Mouse (Mus musculus) gastrocnemius, postnatal 4 days (tissue): ENCODE results near the gene Mto1. TPM values are rescaled to one million over a fixed set of nuclear protein-coding genes. Genes with fewer than 3 reads are reported as not detected.

ENCODE experiments used
- DNase-seq, 2 experiments: peaks; one replicate each; pipeline ENCODE4 v3.0.0; 2021 to 2022; ENCODE audit warnings: low spot score in 2 of 2, mixed read lengths in 2 of 2
- long read RNA-seq, 2 experiments: library from polyadenylated mRNA; stranded (forward); transcript quantifications; one replicate each; pipeline ENCODE4 v2.0.0; 2021
- total RNA-seq, 2 experiments: library from RNA; stranded (reverse); gene quantifications; 2 replicates each; pipeline ENCODE4 v1.2.3; 2021

Gene Mto1
- 10 to 100 TPM; 14.7 to 17.4 TPM for total RNA-seq
- long read RNA-seq, experiment 1, transcript Mto1-201 (12 exons, 2,366 nt) = major isoform, 17 of 19 reads
- long read RNA-seq, experiment 1, partial matches to known transcripts = 0 of 19 reads
- long read RNA-seq, experiment 1, other reads (novel, unspliced or antisense) = 2 of 19 reads
- long read RNA-seq, experiment 2, transcript Mto1-201 (12 exons, 2,366 nt) = major isoform, 19 of 24 reads
- long read RNA-seq, experiment 2, partial matches to known transcripts = 1 of 24 reads
- long read RNA-seq, experiment 2, other reads (novel, unspliced or antisense) = 4 of 24 reads

DNA sequence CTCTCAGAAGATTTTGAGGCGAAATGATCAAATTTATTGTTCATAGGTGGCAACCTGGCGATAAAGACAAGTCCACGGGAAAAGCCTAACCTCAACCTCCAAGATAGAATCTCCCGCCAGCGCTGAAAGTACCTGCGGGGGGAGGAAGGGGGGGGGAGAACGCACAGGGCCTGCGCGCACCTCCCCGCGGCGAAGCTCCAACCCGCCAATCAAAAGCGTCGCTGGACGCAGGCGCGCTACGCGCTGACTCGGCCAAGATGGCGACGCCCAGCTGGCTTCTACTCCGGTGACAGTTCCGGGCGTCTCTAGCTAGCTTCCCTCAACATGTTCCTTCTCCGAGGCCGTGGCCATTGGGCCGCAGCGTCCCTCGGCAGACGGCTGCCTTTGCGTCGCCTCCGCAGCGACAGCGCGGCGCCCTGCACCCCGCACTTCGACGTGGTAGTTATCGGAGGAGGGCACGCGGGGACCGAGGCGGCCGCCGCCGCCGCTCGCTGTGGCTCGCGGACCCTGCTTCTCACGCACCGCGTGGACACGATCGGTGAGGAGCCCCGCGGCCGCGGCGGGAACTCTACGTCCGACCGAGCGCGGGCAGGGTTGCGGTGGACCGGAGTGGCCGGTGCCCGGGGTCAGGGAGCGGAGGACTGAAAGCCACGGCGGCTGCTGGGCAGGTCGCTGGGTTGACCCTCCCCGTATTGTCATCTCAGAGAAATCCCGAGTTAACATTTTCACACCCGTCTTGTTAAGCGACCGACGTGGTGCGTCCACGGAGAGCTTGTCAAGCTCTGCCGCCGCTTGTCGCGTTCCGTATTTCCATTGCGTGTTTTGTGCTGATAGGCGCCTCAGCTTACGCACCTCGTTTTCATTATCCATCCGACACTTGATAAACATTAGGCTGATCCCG lies at the start of gene Mto1, which contains the start of gene Gm17324:
Gene Mto1, plus strand, starts transcription at position 236 of the 901 bp plus-strand sequence.
Gene Gm17324, minus strand, starts transcription at position 814 of the 901 bp plus-strand sequence.
- DNase-seq = peak; percentile 81 to 91

DNA sequence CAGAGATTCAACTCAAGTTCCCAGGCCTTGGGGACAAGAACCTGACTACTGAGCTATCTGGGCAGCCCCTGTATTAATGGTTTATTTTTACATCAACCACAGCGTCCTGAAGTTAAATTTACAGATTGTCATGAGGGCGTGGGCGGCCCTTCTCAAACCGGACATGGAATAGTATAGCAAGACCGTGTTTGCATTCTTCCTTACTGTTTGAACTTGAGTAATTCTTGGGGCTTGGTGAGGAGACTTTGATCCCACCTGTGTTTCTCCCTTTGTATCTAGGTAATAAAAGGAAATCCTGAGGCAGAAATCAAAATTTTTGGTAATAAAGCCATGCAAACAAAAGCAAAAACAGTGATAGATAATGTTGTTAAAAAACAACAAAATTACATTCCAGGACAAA lies 47.4 kb upstream of the Mto1 start:
- no peak for DNase-seq

GRCm38 (mm10) chr9:78401596-78401995 lies 46.4 kb upstream of the Mto1 start:
- no peak for DNase-seq

DNA sequence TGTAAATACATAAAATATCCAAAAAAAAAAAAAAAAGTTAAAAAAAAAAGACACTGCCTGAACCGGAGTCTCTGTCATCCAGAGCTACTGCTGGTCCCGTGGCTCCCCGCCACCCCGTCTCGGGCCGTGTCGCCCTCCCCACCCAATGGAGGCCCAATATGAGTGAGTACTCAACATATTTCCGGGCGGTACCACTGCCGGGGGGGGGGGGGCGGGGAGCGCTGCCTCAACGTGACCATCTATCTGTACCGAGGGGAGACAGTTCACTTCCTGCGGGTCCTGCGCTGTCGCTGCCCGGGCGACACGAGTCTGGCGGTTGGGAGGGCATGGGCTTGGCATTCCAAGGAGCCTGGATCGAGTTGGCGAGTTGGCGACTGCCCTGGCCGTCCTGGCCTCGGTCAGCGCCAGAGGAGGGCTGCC lies 20.6 kb upstream of the Mto1 start:
- DNase-seq = no peak

- no peak for DNase-seq
Observed at GRCm38 (mm10) chr9:78428185-78428584, 19.8 kb upstream of the Mto1 start.

- DNase-seq = no peak
Observed at GRCm38 (mm10) chr9:78428870-78429432, 19.1 kb upstream of the Mto1 start.

DNA sequence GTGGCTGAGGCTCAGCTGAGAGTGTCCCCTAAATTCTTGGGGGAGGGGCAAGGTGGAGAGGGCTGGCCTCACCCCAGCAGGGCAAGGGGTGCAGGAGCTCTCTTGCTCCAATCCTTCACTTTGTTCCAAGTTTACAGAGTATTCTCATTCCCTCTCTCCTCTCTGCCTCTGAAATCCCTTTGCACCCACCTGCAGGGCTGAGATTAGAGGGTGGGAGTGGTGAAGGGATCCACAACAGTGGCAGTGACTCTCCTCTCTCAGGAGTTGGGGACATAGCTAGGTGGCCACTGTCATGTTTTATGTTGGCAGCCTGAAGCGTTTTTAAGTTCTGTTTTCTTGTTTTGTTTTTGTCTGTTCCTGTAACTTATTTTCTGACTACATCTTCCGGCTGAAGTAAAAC lies 18.5 kb upstream of the Mto1 start:
- DNase-seq = no peak

- no peak for DNase-seq
Observed at GRCm38 (mm10) chr9:78430486-78430885, 17.5 kb upstream of the Mto1 start.

GRCm38 (mm10) chr9:78432471-78432870 lies 15.5 kb upstream of the Mto1 start:
- no peak for DNase-seq

DNA sequence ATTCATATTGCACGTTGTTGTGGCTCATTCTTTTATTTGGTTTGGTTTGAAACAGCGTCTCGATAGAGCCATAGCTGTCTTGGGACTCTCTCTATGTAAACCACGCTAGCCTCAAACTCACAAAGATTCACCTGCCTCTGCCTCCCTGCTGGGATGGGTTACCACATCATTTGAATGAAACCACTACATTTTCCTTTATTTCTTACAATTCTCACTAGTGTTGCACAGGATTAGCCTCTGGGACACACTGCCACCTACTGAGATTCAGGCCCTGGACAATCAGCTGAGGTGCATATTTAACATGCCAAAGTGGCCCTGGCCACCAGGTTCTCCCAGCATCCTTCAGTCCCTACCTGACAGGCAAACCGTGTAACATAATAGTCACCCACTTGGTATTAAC lies 8.6 kb upstream of the Mto1 start:
- no peak for DNase-seq

DNA sequence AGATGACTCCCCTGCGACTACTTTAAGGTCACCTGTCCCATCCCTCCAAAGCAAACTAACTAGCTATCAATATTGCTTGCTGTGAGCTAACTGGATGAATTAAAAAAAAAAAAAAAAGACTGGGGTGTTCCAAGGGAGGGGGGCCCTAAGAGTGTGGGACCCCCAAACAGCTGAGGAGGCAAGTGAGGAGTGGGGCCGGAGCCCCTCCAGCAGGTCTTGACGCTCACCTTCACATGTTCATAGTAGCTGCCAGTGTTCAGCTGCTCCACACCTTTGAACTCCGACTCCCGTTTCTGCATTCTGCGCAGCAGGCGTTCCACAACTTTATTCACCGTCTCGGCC lies 5.8 kb upstream of the Mto1 start:
- no peak for DNase-seq

DNA sequence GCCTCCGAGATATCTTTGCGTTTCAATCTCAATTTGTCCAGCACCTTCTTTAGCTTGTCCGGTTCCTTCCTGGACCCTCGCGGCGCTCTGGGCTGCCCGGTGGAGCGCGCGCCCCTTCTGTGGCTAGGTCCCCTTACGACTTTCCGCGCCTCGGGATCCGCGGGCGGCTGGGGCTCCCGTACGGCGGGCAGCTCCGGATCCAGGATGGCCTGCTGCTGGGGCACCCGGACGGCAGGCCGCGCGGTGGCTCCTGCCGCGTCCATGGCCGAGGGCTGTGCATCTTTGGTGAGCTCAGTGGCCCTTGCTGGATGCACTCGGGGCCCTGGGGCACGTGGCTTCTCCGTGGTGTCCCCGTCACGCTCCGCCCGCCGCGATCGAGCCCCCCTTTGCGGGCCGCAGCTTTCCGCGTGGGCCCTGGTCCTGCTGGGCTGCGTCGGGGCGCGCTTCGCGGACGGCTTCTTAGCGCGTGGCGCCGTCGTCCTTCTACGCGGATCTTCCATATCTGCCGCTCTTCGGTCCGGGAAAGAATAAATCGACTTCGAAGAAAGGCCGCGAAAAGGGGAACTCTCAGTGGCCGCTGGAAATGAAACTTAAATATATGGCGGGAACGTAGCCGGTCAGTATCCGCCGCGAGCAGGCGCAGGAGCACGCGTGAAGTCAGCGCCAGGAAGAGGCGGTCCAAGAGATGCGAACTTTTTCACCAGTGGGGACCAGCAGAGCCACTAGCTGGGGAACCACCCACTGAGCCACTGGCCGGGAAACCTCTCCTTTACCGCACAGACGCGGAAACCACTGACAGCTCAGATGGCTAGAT lies 5.2 kb upstream of the Mto1 start, which contains the start of gene Cgas:
Gene Cgas, minus strand, starts transcription at position 659 of the 814 bp plus-strand sequence.
- peak; percentile 19 to 61 for DNase-seq

GRCm38 (mm10) chr9:78447606-78447972 lies 419 bp upstream of the Mto1 start:
- no peak for DNase-seq

GRCm38 (mm10) chr9:78450404-78450803 lies 2.4 kb downstream of the Mto1 start:
- no peak for DNase-seq

DNA sequence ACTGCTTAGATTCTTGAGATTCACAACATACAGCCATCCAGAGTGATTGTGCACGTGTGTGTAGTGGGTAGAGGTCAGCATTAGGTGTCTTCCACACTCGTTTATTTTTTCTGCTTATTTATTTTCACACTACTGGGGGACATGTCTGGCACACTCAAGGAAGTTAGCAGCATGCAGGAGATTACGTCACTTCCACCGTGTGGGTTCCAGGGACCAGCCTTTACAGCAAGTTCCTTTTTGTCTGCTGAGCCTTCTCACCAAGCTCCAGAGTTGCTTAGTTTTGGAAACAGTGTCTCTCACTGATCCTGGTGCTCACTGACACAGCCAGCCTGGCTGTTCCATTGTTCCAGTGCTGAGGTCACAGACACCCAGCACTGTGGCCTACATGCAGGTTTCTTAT lies 3.4 kb downstream of the Mto1 start:
- no peak for DNase-seq

DNA sequence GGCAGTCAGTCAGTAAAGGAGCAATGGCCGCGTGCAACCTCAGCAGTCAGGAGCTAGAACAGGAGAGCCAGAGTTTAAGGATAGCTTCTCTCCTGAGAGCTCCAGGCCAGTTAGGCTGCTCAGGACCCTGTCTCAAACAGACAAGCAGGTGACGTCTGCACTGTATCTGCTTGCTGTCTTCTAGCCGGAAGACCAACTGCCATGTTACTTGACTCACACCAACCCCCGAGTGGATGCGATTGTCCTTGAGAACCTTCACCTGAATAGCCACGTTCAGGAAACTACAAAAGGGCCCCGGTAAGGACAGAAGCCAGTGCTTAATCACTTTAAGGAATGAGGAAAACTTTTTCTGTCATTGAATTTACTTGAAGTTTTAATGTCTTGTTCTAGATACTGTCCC lies 9.0 kb downstream of the Mto1 start:
- no peak for DNase-seq

DNA sequence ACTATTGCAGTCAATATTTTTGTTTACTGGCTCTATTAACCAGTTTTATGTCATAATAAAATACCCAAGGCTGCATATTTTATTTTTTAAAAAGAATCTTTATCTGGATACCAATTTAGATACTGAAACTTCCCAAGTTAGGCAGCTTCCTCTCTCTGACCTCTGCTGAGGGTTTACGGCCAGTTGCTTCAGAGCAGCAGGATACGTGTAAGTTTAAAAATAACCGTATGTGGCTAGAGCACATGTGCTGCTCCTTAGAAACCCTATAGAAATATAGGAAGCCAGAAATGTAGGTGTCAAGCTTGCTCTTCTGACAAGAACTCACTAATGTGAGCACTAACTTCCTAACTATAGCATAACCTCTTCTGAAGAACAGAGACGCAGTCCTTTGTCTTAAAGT lies 15.3 kb downstream of the Mto1 start:
- DNase-seq = no peak

DNA sequence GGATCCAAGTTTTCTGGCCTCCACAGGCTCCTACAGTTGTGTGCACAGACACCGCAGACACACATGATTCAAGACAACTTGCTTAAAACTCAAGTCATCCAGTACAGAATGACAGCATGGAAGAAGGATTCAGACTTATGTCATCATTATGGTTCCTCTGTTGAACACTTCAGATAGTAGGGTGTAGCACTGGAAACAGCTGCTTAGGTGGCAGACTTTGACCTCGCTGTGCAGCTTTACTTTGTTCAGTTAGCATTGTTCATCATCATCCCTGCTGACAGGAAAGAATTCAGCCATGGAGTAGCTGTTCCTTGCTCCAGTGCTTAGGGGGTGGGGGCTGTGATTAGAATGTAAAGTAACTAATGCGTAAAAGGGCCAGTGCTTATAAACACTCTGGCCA lies 17.7 kb downstream of the Mto1 start:
- DNase-seq = no peak

DNA sequence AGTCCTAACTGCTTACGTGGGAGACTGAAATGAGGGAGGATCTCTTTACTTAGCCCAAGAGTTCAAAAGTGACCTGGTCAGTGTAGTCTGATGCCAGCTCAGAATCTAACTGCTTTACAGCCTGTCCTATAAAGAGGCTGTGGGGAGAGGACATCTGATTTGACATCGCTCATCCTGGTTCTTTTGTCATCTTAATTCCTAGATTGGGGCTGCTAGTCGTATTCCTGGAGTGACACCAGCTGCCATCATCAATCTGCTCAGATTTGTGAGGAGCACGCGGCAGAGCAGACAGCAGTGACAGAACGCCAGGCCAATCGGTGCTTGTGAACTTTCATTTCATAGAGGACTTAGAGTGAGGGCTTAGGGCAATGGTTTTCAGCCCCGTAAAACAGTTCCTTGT lies 25.6 kb downstream of the Mto1 start:
- DNase-seq = no peak

- DNase-seq = no peak
Observed at GRCm38 (mm10) chr9:78474270-78474669, 26.3 kb downstream of the Mto1 start.

DNA sequence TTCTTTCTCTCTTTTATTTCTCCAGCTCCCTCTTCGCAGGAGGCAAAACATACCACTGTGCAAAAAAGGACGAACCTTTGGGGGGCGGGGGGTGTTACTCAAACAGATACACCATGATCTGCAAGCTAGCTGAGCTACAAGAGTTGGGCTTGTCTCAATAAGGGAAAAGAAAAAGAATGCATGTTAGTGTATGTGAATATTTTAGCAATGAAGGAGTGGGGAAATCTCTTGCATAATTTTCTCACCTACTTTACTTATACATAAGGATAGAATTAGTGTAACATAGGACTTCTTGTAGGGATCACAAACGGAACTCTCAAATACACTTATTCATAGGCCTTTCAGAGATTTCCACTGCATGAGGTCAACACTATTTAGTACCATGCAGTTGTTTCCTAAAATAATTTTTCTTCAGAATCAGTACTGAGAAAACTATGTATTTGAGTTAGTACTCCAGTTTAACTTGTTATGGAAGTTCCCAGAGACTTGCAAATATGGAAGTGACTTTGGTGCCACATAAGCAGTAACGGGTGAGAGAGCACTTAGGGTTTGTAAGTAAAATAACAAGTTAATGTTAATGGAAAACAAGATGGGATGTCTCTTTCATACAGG lies 26.9 kb downstream of the Mto1 start:
- no peak for DNase-seq
